Mouse (Mus musculus) kidney, adult 11 months (tissue): ENCODE measurements at regions not wholly inside any gene's neighbourhood (a gene's known extent, or its start where the extent isn't known, plus 50 kb on each side); places are given as distances from the start of the nearest gene placed in this dataset.

Source experiments
- DNase-seq: peaks from one replicate; pipeline ENCODE4 v3.0.0; 2022

GRCm38 (mm10) chr19:59646656-59647055 lies 188.5 kb downstream of the Emx2 start:
- DNase-seq = no peak

GRCm38 (mm10) chr19:59649421-59649820 lies 191.2 kb downstream of the Emx2 start:
- no peak for DNase-seq

GRCm38 (mm10) chr19:59650611-59651329 lies 192.6 kb downstream of the Emx2 start:
- DNase-seq = no peak

GRCm38 (mm10) chr19:59653631-59654367 lies 195.6 kb downstream of the Emx2 start:
- DNase-seq = no peak

GRCm38 (mm10) chr19:59655321-59655720 lies 197.1 kb downstream of the Emx2 start:
- DNase-seq = no peak

GRCm38 (mm10) chr19:59669793-59670192 lies 211.6 kb downstream of the Emx2 start:
- no peak for DNase-seq

- DNase-seq = no peak
Observed at GRCm38 (mm10) chr19:59673537-59673936, 215.4 kb downstream of the Emx2 start.

GRCm38 (mm10) chr19:59679191-59679590 lies 221.0 kb downstream of the Emx2 start:
- peak; percentile 19 for DNase-seq

GRCm38 (mm10) chr19:59680356-59680755 lies 222.2 kb downstream of the Emx2 start:
- no peak for DNase-seq

- peak; percentile 23 for DNase-seq
Observed at GRCm38 (mm10) chr19:59684292-59684691, 226.1 kb downstream of the Emx2 start.

GRCm38 (mm10) chr19:59685826-59686717 lies 227.9 kb downstream of the Emx2 start:
- peak; percentile 80 for DNase-seq

GRCm38 (mm10) chr19:59687206-59687605 lies 229.0 kb downstream of the Emx2 start:
- peak; percentile 35 for DNase-seq

GRCm38 (mm10) chr19:59687681-59688080 lies 229.5 kb downstream of the Emx2 start:
- peak; percentile 54 for DNase-seq

- no peak for DNase-seq
Observed at GRCm38 (mm10) chr19:59691541-59692096, 233.4 kb downstream of the Emx2 start.

GRCm38 (mm10) chr19:59697628-59698027 lies 239.5 kb downstream of the Emx2 start:
- DNase-seq = peak; percentile 67

- no peak for DNase-seq
Observed at GRCm38 (mm10) chr19:59700187-59700586, 242.0 kb downstream of the Emx2 start.

GRCm38 (mm10) chr19:59707106-59707505 lies 236.3 kb downstream of the Rab11fip2 start:
- no peak for DNase-seq

- no peak for DNase-seq
Observed at GRCm38 (mm10) chr19:59709180-59709579, 234.3 kb downstream of the Rab11fip2 start.

- no peak for DNase-seq
Observed at GRCm38 (mm10) chr19:59715086-59715485, 228.4 kb downstream of the Rab11fip2 start.

GRCm38 (mm10) chr19:59717813-59718483 lies 225.5 kb downstream of the Rab11fip2 start:
- DNase-seq = no peak

- DNase-seq = no peak
Observed at GRCm38 (mm10) chr19:59738541-59738940, 204.9 kb downstream of the Rab11fip2 start.

GRCm38 (mm10) chr19:59742946-59743345 lies 200.5 kb downstream of the Rab11fip2 start:
- DNase-seq = no peak
